Mouse (Mus musculus) embryonic facial prominence, embryonic 13.5 days (tissue): Measurements from ENCODE around the gene Gm44579. TPM values are rescaled to one million over a fixed set of nuclear protein-coding genes. Genes with fewer than 3 reads are reported as not detected.

ENCODE experiments used
- ATAC-seq: fragments of 200-750 bp; cut with Nextera tagmentation; 2 replicates; pipeline ENCODE4 v1.8.0; 2017; ENCODE audit warnings: low read depth; ENCODE audit not compliant: insufficient number of reproducible peaks, insufficient read depth, low FRiP score, low TSS enrichment
- H3K27ac ChIP-seq: fragments of 300-500 bp; sonication (generic); 2 replicates; pipeline ENCODE4 v1.5.1; 2015; ENCODE audit warnings: moderate library complexity, mild to moderate bottlenecking, inconsistent platforms
- H3K27me3 ChIP-seq: fragments of 300-500 bp; sonication (generic); 2 replicates; pipeline ENCODE4 v1.6.1; 2015; ENCODE audit warnings: mild to moderate bottlenecking, inconsistent platforms
- H3K36me3 ChIP-seq: fragments of 300-500 bp; sonication (generic); 2 replicates; pipeline ENCODE4 v1.6.1; 2015; ENCODE audit warnings: mild to moderate bottlenecking, inconsistent platforms
- H3K4me1 ChIP-seq: fragments of 300-500 bp; sonication (generic); 2 replicates; pipeline ENCODE4 v1.6.1; 2015; ENCODE audit warnings: inconsistent platforms
- H3K4me2 ChIP-seq: fragments of 300-500 bp; sonication (generic); 2 replicates; pipeline ENCODE4 v1.6.1; 2015; ENCODE audit warnings: moderate library complexity, mild to moderate bottlenecking, inconsistent platforms
- H3K4me3 ChIP-seq: fragments of 300-500 bp; sonication (generic); 2 replicates; pipeline ENCODE4 v1.5.1; 2015; ENCODE audit warnings: mild to moderate bottlenecking, inconsistent platforms
- H3K9ac ChIP-seq: fragments of 300-500 bp; sonication (generic); 2 replicates; pipeline ENCODE4 v1.6.1; 2015; ENCODE audit warnings: mild to moderate bottlenecking, inconsistent platforms
- H3K9me3 ChIP-seq: fragments of 300-500 bp; sonication (generic); 2 replicates; pipeline ENCODE4 v1.6.1; 2016; ENCODE audit warnings: inconsistent platforms
- WGBS: fragments of 180-500 bp; shearing (Covaris S2); methylation state at CpG from one replicate; pipeline ENCODE4 v1.1.7; 2015; ENCODE audit warnings: mixed read lengths; 5-methylcytosine and 5-hydroxymethylcytosine counted together
- polyA plus RNA-seq: library from polyadenylated mRNA; unstranded; fragments of >200 nt; fragmentation: Nextera tagmentation; extraction: Ambion mirVana; gene quantifications from 2 replicates; pipeline ENCODE4 v1.2.1, GENCODE M21; 2015

The Gm44579 gene
- polyA plus RNA-seq, 1 experiment from 2014 or later = not detected

DNA sequence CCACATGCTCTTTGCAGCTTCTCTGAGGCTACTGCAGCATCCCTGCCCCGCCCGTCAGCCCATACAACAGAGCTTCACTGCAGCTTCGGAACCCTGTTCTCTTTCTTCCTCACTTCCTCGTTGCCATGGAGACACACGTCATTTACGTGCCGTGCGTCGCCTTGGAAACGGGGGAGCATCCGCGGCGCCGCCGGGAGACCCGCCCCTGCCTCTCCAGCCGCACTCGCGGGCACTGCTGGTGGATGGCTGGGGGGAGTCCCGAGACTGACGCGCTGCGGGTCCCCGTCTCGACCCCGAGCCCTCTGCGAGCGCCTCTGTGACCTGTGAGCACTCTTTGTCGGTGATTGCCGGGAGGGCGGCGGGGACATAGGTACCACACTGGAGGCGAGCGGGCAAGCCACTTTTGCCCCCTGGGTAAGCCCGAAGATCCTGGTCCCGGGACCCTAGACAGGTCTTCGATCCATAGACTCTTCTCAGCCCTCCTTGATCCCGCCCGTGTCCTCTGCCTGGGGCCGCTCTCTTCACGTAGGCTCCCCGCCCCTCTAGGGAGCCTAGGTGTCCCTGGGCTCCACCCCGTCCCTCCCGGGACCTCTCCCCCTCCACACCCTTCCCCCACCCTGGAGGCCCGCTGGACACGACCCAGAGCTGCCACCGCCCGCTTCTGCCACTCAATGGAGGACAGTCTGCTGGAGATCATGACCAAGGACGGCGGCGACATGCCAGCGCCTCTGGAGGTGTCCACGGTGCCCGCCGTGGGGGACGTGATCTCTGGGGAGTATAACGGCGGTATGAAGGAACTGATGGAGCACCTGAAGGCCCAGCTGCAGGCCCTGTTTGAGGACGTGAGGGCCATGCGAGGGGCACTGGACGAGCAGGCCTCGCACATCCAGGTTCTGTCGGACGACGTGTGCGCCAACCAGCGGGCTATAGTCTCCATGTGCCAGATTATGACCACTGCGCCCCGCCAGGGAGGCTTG lies 52.8 kb downstream of the Gm44579 start:
- Histone ChIP-seq H3K27me3 (peaks cover 83% of the 10 kb centered on the region), H3K4me3 (peak overlapping the region; percentile 45), H3K4me2 (peak overlapping the region; percentile 80), H3K36me3 (no peaks in the 10 kb centered on the region), H3K9me3 (no peaks in the 10 kb centered on the region), H3K27ac (no peak overlapping the region), H3K4me1 (peaks cover 19% of the 10 kb centered on the region), H3K9ac (peak overlapping the region; percentile 41)
- ATAC-seq = peak; percentile 62; the same call in 1 of the 2 replicates
- WGBS = under 1% methylated on average over 69 of the region's 69 CpGs

DNA sequence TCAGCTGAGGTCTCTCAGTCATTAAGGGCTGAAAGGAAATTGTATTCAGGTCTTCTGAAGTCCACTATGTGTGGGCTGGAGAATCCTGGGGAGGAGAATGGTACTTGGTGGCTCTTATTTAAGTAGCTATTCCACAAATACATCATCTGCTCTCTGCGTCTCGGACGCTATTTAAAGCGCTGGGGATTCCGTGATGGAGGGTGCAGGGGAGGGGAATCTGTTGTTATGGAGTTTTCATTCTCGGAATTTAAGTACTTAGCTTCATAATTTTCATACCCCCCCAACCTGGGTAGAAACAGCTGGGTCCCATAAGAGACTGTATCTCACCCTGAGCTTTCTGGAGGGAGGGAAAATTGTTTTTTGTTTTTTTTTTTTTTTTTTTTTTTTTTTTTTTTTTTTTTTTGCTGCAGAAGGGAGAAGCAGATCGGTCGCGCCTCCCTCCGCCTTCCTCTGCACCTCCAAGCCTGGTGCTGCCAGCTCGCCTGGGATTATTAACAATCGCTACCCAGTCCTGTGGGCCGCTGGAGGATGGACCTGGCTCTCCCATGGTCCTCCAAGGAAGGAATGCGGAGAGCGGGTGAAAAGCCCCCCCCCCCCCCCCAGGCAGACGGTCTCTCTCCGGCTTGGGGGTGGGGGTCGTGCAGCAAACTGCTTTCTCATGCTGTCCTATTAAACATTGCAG lies 53.7 kb downstream of the Gm44579 start, which contains the start of gene Ccdc184:
Ccdc184 (plus strand) TSS at position 196 of the 682 bp plus-strand sequence.
- Histone ChIP-seq H3K9me3 (no peaks in the 10 kb centered on the region), H3K4me1 (peaks cover 19% of the 10 kb centered on the region), H3K27ac (no peak within 1 kb of the TSS), H3K4me3 (peak within 1 kb of the TSS; percentile 45), H3K27me3 (peaks cover 75% of the 10 kb centered on the region), H3K36me3 (no peaks in the 10 kb centered on the region), H3K4me2 (peak within 1 kb of the TSS; percentile 80), H3K9ac (peak within 1 kb of the TSS; percentile 41)
- 2% methylated on average over 15 of the region's 18 CpGs for WGBS
- ATAC-seq = no peak

DNA sequence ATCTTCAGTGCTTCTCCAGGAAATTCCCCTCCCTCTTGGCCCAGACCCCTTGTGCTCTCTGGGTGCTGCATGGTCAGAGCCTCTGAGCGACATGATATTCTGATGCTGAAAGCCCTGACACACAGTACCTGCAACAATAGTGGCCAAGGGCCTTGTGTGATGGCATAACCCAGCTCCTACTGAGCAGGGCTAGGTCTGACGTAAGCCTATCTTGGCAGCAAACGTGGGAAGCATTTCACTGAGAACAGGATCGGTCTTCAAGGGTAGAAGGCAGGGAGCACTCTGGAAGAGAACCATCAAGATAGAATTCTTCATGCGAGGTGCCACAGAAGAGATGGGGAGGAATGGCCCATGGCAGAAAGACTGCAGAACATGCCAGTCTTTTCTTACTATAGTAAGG lies 55.3 kb downstream of the Gm44579 start, which contains the start of gene Asb8:
Asb8 (minus strand) TSS at position 101 of the 400 bp plus-strand sequence.
- 75% methylated on average over 5 of the region's 5 CpGs for WGBS
- Histone ChIP-seq H3K4me1 (peaks cover 19% of the 10 kb centered on the region), H3K9me3 (no peaks in the 10 kb centered on the region), H3K4me3 (no peak within 1 kb of the TSS), H3K27me3 (peaks cover 59% of the 10 kb centered on the region), H3K4me2 (no peak within 1 kb of the TSS), H3K9ac (no peak within 1 kb of the TSS), H3K36me3 (no peaks in the 10 kb centered on the region), H3K27ac (no peak within 1 kb of the TSS)
- ATAC-seq = no peak

DNA sequence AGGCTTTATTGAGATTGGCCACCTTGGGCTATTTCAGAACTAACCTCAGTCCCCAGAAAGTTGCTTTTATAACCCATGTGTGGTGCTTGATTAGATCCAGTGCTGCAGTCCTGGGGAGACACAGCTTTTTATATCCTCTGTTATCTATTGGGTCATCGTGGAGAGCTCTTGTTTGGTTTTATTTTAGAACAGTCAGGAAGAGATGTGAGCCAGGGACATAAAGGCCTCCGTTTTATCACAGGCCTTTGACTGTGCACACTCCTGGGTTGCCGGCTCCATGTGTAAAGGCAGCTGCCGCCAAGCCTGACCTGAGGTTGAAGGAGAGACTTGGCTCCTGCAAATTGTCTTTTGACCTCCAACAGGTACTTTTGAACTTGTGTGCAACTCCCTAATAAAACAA lies 58.2 kb downstream of the Gm44579 start:
- Histone ChIP-seq H3K36me3 (no peaks in the 10 kb centered on the region), H3K4me3 (no peak overlapping the region), H3K27ac (no peak overlapping the region), H3K9ac (no peak overlapping the region), H3K27me3 (peaks cover 29% of the 10 kb centered on the region), H3K9me3 (no peaks in the 10 kb centered on the region), H3K4me2 (no peak overlapping the region), H3K4me1 (peaks cover 7% of the 10 kb centered on the region)
- no peak for ATAC-seq
- 73% methylated on average over 4 of the region's 4 CpGs for WGBS

DNA sequence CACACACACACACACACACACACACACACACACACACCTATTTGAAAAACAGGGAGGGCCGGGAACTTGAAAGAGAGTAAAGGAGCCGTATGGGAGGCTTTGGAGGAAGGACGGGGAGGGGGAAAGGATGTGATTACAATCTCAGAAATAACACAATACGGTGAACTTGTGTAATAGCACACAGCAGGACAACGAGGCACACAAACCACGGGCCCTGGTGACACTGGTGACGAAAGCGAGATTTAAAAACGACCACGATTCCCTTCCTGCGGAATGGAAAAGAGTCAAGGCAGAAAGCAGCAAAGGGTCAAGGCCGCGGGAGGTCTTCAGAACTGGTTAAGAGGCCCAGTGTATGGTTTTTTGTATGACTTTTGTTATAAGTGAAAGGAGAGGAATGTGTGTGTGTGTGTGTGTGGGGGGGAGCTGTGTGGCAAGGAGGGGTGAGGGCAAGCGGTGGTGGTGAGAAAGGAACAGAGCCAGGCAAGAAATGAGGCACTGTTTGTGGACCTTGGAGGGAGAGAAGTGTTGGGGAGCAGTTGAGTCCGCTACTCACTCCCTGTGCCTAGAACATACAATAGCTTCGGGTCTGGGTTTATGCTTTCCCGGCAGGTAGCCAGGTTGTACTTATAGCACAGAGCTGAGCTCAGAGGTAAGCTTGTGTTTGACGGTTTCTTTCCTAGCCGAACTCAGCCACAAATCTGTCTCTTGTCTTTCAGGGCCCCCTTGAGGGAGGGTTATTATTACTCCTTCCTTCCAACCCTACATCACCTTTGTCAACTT lies 59.6 kb downstream of the Gm44579 start:
- ATAC-seq = no peak
- H3K9ac ChIP-seq = no peak overlapping the region

DNA sequence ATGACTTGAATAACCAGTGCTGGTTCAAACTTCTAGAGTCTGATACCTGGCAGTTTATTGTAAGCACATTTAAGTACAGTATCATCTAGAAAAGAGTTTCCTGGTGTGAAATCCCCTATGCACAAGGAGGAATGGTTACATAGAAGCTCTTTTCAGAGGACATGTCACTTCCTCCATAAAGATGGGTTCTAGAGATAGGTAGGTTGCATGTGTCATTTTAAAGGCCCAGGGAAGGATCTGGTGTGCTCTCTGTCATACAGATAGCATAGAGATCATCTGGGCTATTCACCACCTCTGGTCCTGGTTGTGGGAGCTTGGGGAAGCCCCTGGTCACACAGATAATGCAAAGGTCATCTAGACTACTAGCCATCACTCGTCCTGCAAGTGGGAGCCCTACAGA lies 63.5 kb downstream of the Gm44579 start:
- no peaks in the 10 kb centered on the region for H3K36me3 ChIP-seq
- peaks cover 3% of the 10 kb centered on the region; the same call in 1 of the 2 replicates for H3K4me1 ChIP-seq
- ATAC-seq = no peak
- no peak overlapping the region for H3K9ac ChIP-seq
- H3K27ac ChIP-seq = no peak overlapping the region
- H3K4me2 ChIP-seq = no peak overlapping the region
- WGBS = 65% methylated on average over 1 of the region's 1 CpGs
- H3K9me3 ChIP-seq = no peaks in the 10 kb centered on the region
- no peak overlapping the region for H3K4me3 ChIP-seq
- no peaks in the 10 kb centered on the region for H3K27me3 ChIP-seq

More for the DNA sequence above, 59.6 kb downstream of the Gm44579 start:
- Histone ChIP-seq H3K4me1 (no peaks in the 10 kb centered on the region), H3K27ac (no peak overlapping the region), H3K4me3 (no peak overlapping the region), H3K36me3 (no peaks in the 10 kb centered on the region), H3K4me2 (no peak overlapping the region), H3K27me3 (peaks cover 16% of the 10 kb centered on the region), H3K9me3 (no peaks in the 10 kb centered on the region)
- 70% methylated on average over 19 of the region's 19 CpGs for WGBS

DNA sequence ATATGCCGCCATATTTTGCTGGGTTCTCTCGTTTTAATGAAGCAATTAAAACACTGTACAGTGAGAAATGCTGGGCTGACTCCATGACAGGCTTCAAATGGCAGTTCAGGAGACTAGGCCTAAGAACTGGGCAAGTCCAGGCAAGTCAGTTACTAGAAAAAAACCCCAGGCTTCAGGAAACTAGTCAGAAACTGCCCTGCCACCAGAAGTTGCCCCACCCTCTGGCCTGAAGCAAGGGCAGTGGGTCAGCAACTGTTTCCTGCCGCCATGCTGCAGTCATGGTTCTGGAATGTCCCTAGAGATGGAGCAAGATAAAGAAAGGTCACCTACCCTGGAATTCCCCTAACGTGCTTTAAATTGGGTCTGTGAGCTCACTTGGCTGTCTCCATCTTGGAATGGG lies 64.8 kb downstream of the Gm44579 start:
- no peaks in the 10 kb centered on the region for H3K27me3 ChIP-seq
- no peak for ATAC-seq
- WGBS = 52% methylated on average over 4 of the region's 4 CpGs

DNA sequence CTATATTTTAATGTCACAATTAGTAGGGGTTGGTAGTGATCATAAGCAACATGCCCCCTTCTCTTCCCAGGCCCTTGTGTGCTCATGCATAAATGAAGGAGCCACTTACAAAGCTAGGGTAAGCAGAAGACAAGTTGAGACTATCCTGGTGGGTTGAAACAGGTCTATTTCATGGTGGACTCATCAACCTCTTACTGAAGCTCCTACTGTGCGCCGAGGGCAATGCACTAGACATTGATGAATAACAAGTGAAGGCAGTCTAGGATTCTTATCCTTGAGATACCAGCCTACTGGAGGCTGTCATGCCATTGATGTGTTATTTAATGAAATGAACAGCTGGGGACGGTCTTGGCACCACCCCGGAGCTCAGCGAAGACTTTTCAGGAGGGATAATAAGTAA lies 65.5 kb downstream of the Gm44579 start:
- Histone ChIP-seq H3K27me3 (no peaks in the 10 kb centered on the region), H3K9ac (no peak overlapping the region), H3K9me3 (no peaks in the 10 kb centered on the region), H3K27ac (no peak overlapping the region), H3K4me1 (peaks cover 3% of the 10 kb centered on the region; the same call in 1 of the 2 replicates), H3K4me2 (no peak overlapping the region), H3K36me3 (no peaks in the 10 kb centered on the region), H3K4me3 (no peak overlapping the region)
- 89% methylated on average over 5 of the region's 5 CpGs for WGBS
- ATAC-seq = no peak

More for the DNA sequence above, 64.8 kb downstream of the Gm44579 start:
- H3K4me1 ChIP-seq = peaks cover 3% of the 10 kb centered on the region; the same call in 1 of the 2 replicates
- no peaks in the 10 kb centered on the region for H3K36me3 ChIP-seq
- no peak overlapping the region for H3K4me3 ChIP-seq
- H3K9me3 ChIP-seq = no peaks in the 10 kb centered on the region
- H3K9ac ChIP-seq = no peak overlapping the region
- no peak overlapping the region for H3K4me2 ChIP-seq
- H3K27ac ChIP-seq = no peak overlapping the region

DNA sequence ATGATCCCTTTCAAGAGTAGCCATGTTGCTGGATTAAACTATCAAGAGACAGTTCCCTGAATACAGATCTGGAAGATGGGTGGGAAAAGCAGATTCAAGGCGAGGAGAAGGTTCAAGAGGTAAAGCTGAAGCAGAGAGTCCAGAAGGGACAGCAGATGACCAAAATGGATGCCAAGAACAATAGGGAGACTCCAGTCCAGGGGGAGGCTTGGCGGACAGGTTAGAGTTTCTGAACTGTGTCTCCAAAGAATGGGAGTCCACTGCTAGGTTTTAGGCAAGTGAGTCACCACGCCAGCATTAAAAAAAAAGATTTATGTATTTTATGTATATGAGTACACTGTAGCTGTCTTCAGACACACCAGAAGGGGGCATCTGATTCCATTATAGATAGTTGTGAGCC lies 66.1 kb downstream of the Gm44579 start:
- no peak overlapping the region for H3K27ac ChIP-seq
- 78% methylated on average over 3 of the region's 3 CpGs for WGBS
- no peak overlapping the region for H3K4me3 ChIP-seq
- no peaks in the 10 kb centered on the region for H3K27me3 ChIP-seq
- no peak for ATAC-seq
- H3K4me2 ChIP-seq = no peak overlapping the region
- no peaks in the 10 kb centered on the region for H3K9me3 ChIP-seq
- H3K4me1 ChIP-seq = peaks cover 3% of the 10 kb centered on the region; the same call in 1 of the 2 replicates
- H3K36me3 ChIP-seq = no peaks in the 10 kb centered on the region
- no peak overlapping the region for H3K9ac ChIP-seq

DNA sequence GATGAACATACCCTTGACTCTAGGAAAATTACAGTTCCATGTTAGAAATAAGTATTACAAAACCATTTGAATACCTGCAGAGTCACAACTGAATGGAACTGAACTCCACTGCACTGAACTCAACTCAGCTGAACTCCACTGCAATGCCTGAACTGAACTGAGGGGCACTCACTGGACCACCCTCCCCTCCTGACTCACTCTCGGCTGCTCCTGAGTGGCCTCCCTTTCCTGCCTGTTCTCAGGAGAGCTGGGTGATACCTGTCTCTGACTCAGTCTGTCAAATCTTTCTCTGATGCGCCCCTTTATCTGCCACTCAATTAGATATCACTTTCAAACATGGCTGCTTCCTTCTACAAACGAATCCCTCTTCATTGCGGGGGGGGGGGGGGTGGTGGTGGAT lies 66.6 kb downstream of the Gm44579 start:
- H3K36me3 ChIP-seq = no peaks in the 10 kb centered on the region
- no peak overlapping the region for H3K27ac ChIP-seq
- ATAC-seq = no peak
- H3K4me2 ChIP-seq = no peak overlapping the region
- no peak overlapping the region for H3K4me3 ChIP-seq
- no peaks in the 10 kb centered on the region for H3K9me3 ChIP-seq
- H3K27me3 ChIP-seq = no peaks in the 10 kb centered on the region
- H3K4me1 ChIP-seq = peaks cover 3% of the 10 kb centered on the region; the same call in 1 of the 2 replicates
- H3K9ac ChIP-seq = no peak overlapping the region
- 56% methylated on average over 4 of the region's 4 CpGs for WGBS

DNA sequence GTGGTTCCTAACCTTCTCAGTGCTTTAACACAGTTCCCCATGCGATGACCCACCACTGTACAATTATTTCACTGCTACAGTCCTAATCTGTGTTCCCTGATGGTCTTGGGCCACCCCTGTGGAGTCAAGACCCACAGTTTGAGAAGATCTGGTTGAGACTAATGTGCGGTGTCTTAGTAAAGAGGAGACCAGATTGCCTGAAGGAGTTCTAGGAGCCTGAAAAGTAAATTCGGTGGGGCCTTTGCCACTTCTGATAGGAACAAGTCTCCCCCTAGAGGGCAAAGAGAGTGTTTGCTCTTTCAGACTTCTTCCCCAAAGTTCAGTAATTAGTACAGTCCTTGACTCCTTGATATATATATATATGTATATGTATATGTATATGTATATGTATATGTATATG lies 67.2 kb downstream of the Gm44579 start:
- no peak for ATAC-seq
- WGBS = 19% methylated on average over 3 of the region's 3 CpGs
- H3K27ac ChIP-seq = no peak overlapping the region
- H3K9me3 ChIP-seq = no peaks in the 10 kb centered on the region
- no peak overlapping the region for H3K4me2 ChIP-seq
- peaks cover 3% of the 10 kb centered on the region; the same call in 1 of the 2 replicates for H3K4me1 ChIP-seq
- no peaks in the 10 kb centered on the region for H3K27me3 ChIP-seq
- no peaks in the 10 kb centered on the region for H3K36me3 ChIP-seq
- no peak overlapping the region for H3K9ac ChIP-seq
- no peak overlapping the region for H3K4me3 ChIP-seq
